Mouse (Mus musculus): ENCODE data around the gene Gjb1.

DNA sequence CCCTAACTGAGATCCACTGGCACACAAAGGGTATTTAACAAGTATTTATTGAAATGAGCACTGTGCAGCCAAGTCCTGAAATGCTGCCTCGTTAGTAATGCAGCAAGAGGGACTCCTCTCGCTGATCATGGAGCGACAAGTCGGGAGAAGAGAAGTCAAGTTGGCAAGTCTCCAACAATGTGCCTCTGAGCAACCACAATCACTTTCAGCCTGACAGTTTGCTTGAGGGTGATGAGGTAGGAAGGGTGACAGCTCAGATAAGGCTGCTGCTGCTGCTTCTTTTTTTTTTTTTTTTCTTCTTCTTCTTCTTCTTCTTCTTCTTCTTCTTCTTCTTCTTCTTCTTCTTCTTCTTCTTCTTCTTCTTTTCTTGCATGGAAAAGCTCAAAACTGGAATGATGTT is 25.0 kb upstream of the Gjb1 start:
- TF ChIP-seq POLR2A (IDR thresholded peaks at IDR 0.05; ENCODE audit: borderline replicate concordance, extremely low read depth, insufficient read depth, insufficient read length, poor library complexity, severe bottlenecking): no peak
- TF ChIP-seq CTCF (IDR thresholded peaks at IDR 0.05; ENCODE audit: borderline replicate concordance, extremely low read depth, insufficient read depth, insufficient read length): no peak
